Mouse (Mus musculus): ENCODE measurements around the gene Myo18b.

DNA sequence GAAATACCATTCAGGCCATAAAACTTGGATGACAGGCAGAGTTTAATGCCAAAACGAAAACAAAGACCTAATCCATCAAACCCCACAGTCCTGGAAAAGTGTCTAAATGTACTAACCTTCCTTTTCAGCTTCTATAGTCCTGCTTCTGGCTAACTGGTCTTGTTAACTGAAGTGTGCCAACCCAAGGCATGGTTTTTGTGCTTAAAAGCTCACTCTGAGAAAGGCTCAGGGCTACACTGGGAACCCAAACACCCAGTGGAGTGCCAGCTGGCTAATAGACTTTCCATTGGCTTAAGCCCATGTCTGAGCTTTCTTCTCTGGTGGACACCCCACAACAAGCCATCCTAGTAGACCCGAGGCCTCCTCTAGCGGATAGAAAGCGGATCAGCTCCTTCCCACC lies 244.1 kb downstream of the Myo18b start:
- TF ChIP-seq POLR2A (IDR thresholded peaks at IDR 0.05; ENCODE audit: borderline replicate concordance, insufficient read depth, low read length) (no peak), CTCF (IDR thresholded peaks at IDR 0.05; ENCODE audit: borderline replicate concordance, insufficient read depth, low read depth, low read length) (no peak)
